Mouse (Mus musculus) stomach, postnatal 0 days (tissue): Measurements from ENCODE around the gene Cnnm3.

Experiments used
- CTCF ChIP-seq: IDR thresholded peaks from 2 replicates; pipeline ENCODE4 v1.5.1; 2016; ENCODE audit warnings: antibody characterized with exemption, low read depth, mild to moderate bottlenecking, moderate library complexity
- EP300 ChIP-seq: optimal IDR thresholded peaks from 2 replicates; pipeline ENCODE3; 2016; ENCODE audit warnings: antibody characterized with exemption

DNA sequence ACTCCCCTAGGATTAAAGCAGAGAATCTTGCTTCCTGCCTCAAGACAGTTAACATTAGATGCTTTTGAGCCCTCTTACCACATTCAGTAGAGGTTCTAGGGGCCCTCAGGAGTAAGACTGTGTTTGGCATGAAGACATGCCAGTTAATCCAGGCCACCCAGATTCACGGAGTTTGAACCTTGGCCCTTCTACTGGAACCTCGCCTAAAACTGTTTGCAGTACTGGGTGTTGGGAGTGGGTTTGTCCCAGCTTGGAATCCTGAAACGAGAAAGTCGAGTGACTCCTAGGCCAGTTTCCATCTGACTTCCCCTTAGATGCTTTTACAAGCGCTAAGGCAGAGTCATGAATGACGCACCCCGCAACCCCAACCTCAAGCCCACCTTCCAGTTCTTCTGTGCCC, 35.2 kb upstream of the Cnnm3 start:
- no peak for TF ChIP-seq CTCF
- no peak for TF ChIP-seq EP300
